Mouse (Mus musculus) heart, postnatal 0 days (tissue): ENCODE results near the gene Lnx2. TPM values are rescaled to one million over a fixed set of nuclear protein-coding genes. Genes with fewer than 3 reads are reported as not detected.

ENCODE experiments used
- ATAC-seq: fragments of 200-750 bp; cut with Nextera tagmentation; 2 replicates; pipeline ENCODE4 v1.8.0; 2017; ENCODE audit warnings: low read depth, moderate number of reproducible peaks, moderate library complexity; ENCODE audit not compliant: insufficient read depth
- DNase-seq: peaks from one replicate; pipeline ENCODE4 v3.0.0-alpha.2; 2016; ENCODE audit warnings: low spot score
- H3K27ac ChIP-seq: fragments of 300-500 bp; sonication (generic); 2 replicates; pipeline ENCODE4 v1.5.1; 2014; ENCODE audit warnings: low read depth, mild to moderate bottlenecking
- H3K27me3 ChIP-seq: fragments of 300-500 bp; sonication (generic); 2 replicates; pipeline ENCODE4 v1.6.1; 2014; ENCODE audit warnings: low read length, mixed read lengths; ENCODE audit not compliant: control insufficient read depth, insufficient read depth
- H3K36me3 ChIP-seq: fragments of 300-500 bp; sonication (generic); replicated peaks from 2 replicates; pipeline ENCODE4 v1.6.1; 2014; ENCODE audit warnings: low read length, mixed read lengths; ENCODE audit not compliant: control insufficient read depth, insufficient read depth
- H3K4me1 ChIP-seq: fragments of 300-500 bp; sonication (generic); 2 replicates; pipeline ENCODE4 v1.6.1; 2014; ENCODE audit warnings: antibody characterized with exemption; ENCODE audit not compliant: control insufficient read depth, insufficient read depth
- H3K4me2 ChIP-seq: fragments of 300-500 bp; sonication (generic); 2 replicates; pipeline ENCODE4 v1.6.1; 2014; ENCODE audit warnings: low read depth, mild to moderate bottlenecking, low read length, moderate library complexity
- H3K4me3 ChIP-seq: fragments of 300-500 bp; sonication (generic); 2 replicates; pipeline ENCODE4 v1.5.1; 2014; ENCODE audit warnings: low read depth, low read length
- H3K9ac ChIP-seq: fragments of 300-500 bp; sonication (generic); replicated peaks from 2 replicates; pipeline ENCODE4 v1.6.1; 2014; ENCODE audit warnings: low read depth, low read length, mixed read lengths
- H3K9me3 ChIP-seq: fragments of 300-500 bp; sonication (generic); replicated peaks from 2 replicates; pipeline ENCODE4 v1.6.1; 2016; ENCODE audit warnings: low read length; ENCODE audit not compliant: control insufficient read depth
- CTCF ChIP-seq: IDR thresholded peaks from 2 replicates; pipeline ENCODE4 v1.5.1; 2016; ENCODE audit warnings: antibody characterized with exemption, control low read depth, low read depth
- EP300 ChIP-seq: IDR thresholded peaks from 2 replicates; pipeline ENCODE4 v1.6.1; 2016; ENCODE audit warnings: antibody characterized with exemption, low read depth
- WGBS: fragments of 180-500 bp; shearing (Covaris S2); extraction: QIAGEN DNeasy Blood & Tissue Kit; methylation state at CpG from one replicate; pipeline ENCODE4 v1.1.7; 2014; 5-methylcytosine and 5-hydroxymethylcytosine counted together
- polyA plus RNA-seq: library from polyadenylated mRNA; unstranded; fragments of >200 nt; fragmentation: Nextera tagmentation; extraction: Ambion mirVana; gene quantifications from 2 replicates; pipeline ENCODE4 v1.2.1, GENCODE M21; 2015
- total RNA-seq: library from RNA; depleted of rRNA; stranded (reverse); fragments of >200 nt; gene quantifications from 2 replicates; pipeline ENCODE4 v1.2.3, GENCODE M21; 2014; ENCODE audit warnings: low replicate concordance

Gene Lnx2
- total and polyA plus RNA-seq, 2 experiments from 2014 or later, result 6.5 to 18.0 TPM

- Histone ChIP-seq H3K9me3 (no peaks in the 10 kb centered on the region), H3K36me3 (no peaks in the 10 kb centered on the region), H3K9ac (no peak overlapping the region), H3K27me3 (no peaks in the 10 kb centered on the region), H3K4me1 (peaks cover 55% of the 10 kb centered on the region), H3K27ac (no peak overlapping the region), H3K4me3 (no peak overlapping the region), H3K4me2 (no peak overlapping the region)
- ATAC-seq (no peak), DNase-seq (no peak)
- TF ChIP-seq EP300 (no peak), CTCF (no peak)
- WGBS, result 89% methylated on average over 5 of the region's 5 CpGs
Measured at GRCm38 (mm10) chr5:147058661-147059060, 17.7 kb downstream of the Lnx2 start.

- no peak for TF ChIP-seq CTCF
- TF ChIP-seq EP300, result peak; percentile 70; the same call in 1 of the 2 replicates
- DNase-seq, result no peak
- Histone ChIP-seq H3K27me3 (no peaks in the 10 kb centered on the region), H3K27ac (peak overlapping the region; percentile 48; the same call in 1 of the 2 replicates), H3K36me3 (no peaks in the 10 kb centered on the region), H3K9ac (no peak overlapping the region), H3K4me1 (peaks cover 49% of the 10 kb centered on the region), H3K4me3 (no peak overlapping the region), H3K9me3 (no peaks in the 10 kb centered on the region), H3K4me2 (no peak overlapping the region)
- WGBS, result 50% methylated on average over 9 of the region's 9 CpGs
- 0 out of 2 replicates have a peak, but pooled peaks have one; percentile 43 for ATAC-seq
Measured at GRCm38 (mm10) chr5:147057626-147058414, 18.6 kb downstream of the Lnx2 start.

- WGBS, result 80% methylated on average over 10 of the region's 10 CpGs
- Histone ChIP-seq H3K36me3 (no peaks in the 10 kb centered on the region), H3K9ac (no peak overlapping the region), H3K27ac (0 out of 2 replicates have a peak overlapping the region, but pooled peaks have one; percentile 21), H3K27me3 (no peaks in the 10 kb centered on the region), H3K9me3 (no peaks in the 10 kb centered on the region), H3K4me1 (peaks cover 53% of the 10 kb centered on the region), H3K4me3 (no peak overlapping the region), H3K4me2 (no peak overlapping the region)
- DNase-seq (no peak), ATAC-seq (no peak)
- TF ChIP-seq CTCF (no peak), EP300 (no peak)
Measured at GRCm38 (mm10) chr5:147056712-147057290, 19.6 kb downstream of the Lnx2 start.

GRCm38 (mm10) chr5:147055572-147056245 is 20.7 kb downstream of the Lnx2 start:
- no peak for DNase-seq
- Histone ChIP-seq H3K9me3 (no peaks in the 10 kb centered on the region), H3K9ac (no peak overlapping the region), H3K27ac (no peak overlapping the region), H3K36me3 (no peaks in the 10 kb centered on the region), H3K27me3 (no peaks in the 10 kb centered on the region), H3K4me3 (no peak overlapping the region), H3K4me2 (no peak overlapping the region), H3K4me1 (peaks cover 63% of the 10 kb centered on the region)
- 79% methylated on average over 6 of the region's 6 CpGs for WGBS
- no peak for ATAC-seq
- TF ChIP-seq CTCF, result no peak
- no peak for TF ChIP-seq EP300

- Histone ChIP-seq H3K4me3 (no peak overlapping the region), H3K27me3 (no peaks in the 10 kb centered on the region), H3K36me3 (no peaks in the 10 kb centered on the region), H3K9me3 (no peaks in the 10 kb centered on the region), H3K4me1 (peaks cover 68% of the 10 kb centered on the region), H3K4me2 (no peak overlapping the region), H3K27ac (no peak overlapping the region), H3K9ac (no peak overlapping the region)
- TF ChIP-seq CTCF, result no peak
- no peak for TF ChIP-seq EP300
- DNase-seq (no peak), ATAC-seq (no peak)
- 21% methylated on average over 2 of the region's 2 CpGs for WGBS
Measured at GRCm38 (mm10) chr5:147054747-147055270, 21.6 kb downstream of the Lnx2 start.
